Mouse (Mus musculus): ENCODE results near the gene Crlf1. TPM values are rescaled to one million over a fixed set of nuclear protein-coding genes. Genes with fewer than 3 reads are reported as not detected.

The Crlf1 gene
- total and polyA plus RNA-seq, 3 experiments: 3.8 to 26.6 TPM; not detected in 1

GRCm38 (mm10) chr8:70456996-70457395 is 36.0 kb upstream of the Crlf1 start:
- Histone ChIP-seq H3K36me3 (ENCODE audit: control insufficient read depth in 1 of 2, insufficient read depth in 2 of 2, low read length in 2 of 2) (no peaks in the 10 kb centered on the region; a peak in 1 of 4 replicates), H3K4me3 (ENCODE audit: control insufficient read depth in 1 of 2, insufficient read depth in 1 of 2, low read depth in 2 of 2, low read length in 2 of 2) (no peak overlapping the region), H3K27ac (ENCODE audit: control insufficient read depth, low read depth, low read length) (no peak overlapping the region), H3K79me2 (ENCODE audit: control insufficient read depth, insufficient read depth, low read length, poor library complexity) (no peaks in the 10 kb centered on the region), H3K27me3 (ENCODE audit: control insufficient read depth in 1 of 2, insufficient read depth in 2 of 2, low read length in 2 of 2) (no peaks in the 10 kb centered on the region), H3K4me1 (ENCODE audit: control insufficient read depth in 1 of 2, insufficient read depth in 2 of 2, low read length in 2 of 2) (no peaks in the 10 kb centered on the region), H3K9me3 (replicated peaks; ENCODE audit: insufficient read depth, low read length) (no peaks in the 10 kb centered on the region), H3K9ac (ENCODE audit: control insufficient read depth, low read depth, low read length, poor library complexity, severe bottlenecking) (no peak overlapping the region)
- TF ChIP-seq TCF12 (IDR thresholded peaks at IDR 0.05; ENCODE audit: low read depth, low read length) (no peak), UBTF (IDR thresholded peaks at IDR 0.05; ENCODE audit: borderline replicate concordance, insufficient read depth, low read depth, low read length) (no peak), POLR2AphosphoS2 (IDR thresholded peaks at IDR 0.05; ENCODE audit: low read length) (no peak), MEF2A (IDR thresholded peaks at IDR 0.05; ENCODE audit: extremely low read depth, insufficient replicate concordance, low read depth, low read length, poor library complexity, severe bottlenecking) (no peak), KAT2A (conservative IDR thresholded peaks at IDR 0.05; ENCODE audit: low read depth, low read length) (no peak), MAFK (IDR thresholded peaks at IDR 0.05; ENCODE audit: borderline replicate concordance, low read depth, low read length) (no peak), GABPA (IDR thresholded peaks at IDR 0.05; ENCODE audit: low read depth, low read length) (no peak), TBP (IDR thresholded peaks at IDR 0.05; ENCODE audit: low read depth, low read length) (no peak), MYC (IDR thresholded peaks at IDR 0.05; ENCODE audit: low read depth, low read length) (no peak), EP300 (IDR thresholded peaks at IDR 0.05; ENCODE audit: low read depth in 1 of 2, low read length in 2 of 2) (no peak), ZKSCAN1 (IDR thresholded peaks at IDR 0.05; ENCODE audit: low read depth, low read length) (no peak)
- no peak for DNase-seq (ENCODE audit: low read depth, low spot score)

GRCm38 (mm10) chr8:70457882-70458281 is 35.1 kb upstream of the Crlf1 start:
- no peaks in the 10 kb centered on the region for H3K79me2 ChIP-seq (ENCODE audit: control insufficient read depth, insufficient read depth, low read length, poor library complexity)
- no peak overlapping the region for H3K9ac ChIP-seq (ENCODE audit: control insufficient read depth, low read depth, low read length, poor library complexity, severe bottlenecking)
- H3K9me3 ChIP-seq (replicated peaks; ENCODE audit: insufficient read depth, low read length): no peaks in the 10 kb centered on the region
- no peak overlapping the region for H3K27ac ChIP-seq (ENCODE audit: control insufficient read depth, low read depth, low read length)
- H3K27me3 ChIP-seq (ENCODE audit: control insufficient read depth in 1 of 2, insufficient read depth in 2 of 2, low read length in 2 of 2): no peaks in the 10 kb centered on the region
- no peaks in the 10 kb centered on the region; a peak in 1 of 4 replicates for H3K36me3 ChIP-seq (ENCODE audit: control insufficient read depth in 1 of 2, insufficient read depth in 2 of 2, low read length in 2 of 2)
- DNase-seq (ENCODE audit: low read depth, low spot score): no peak
- no peak overlapping the region for H3K4me3 ChIP-seq (ENCODE audit: control insufficient read depth in 1 of 2, insufficient read depth in 1 of 2, low read depth in 2 of 2, low read length in 2 of 2)
- TF ChIP-seq ELF1 (IDR thresholded peaks at IDR 0.05; ENCODE audit: low read depth, low read length) (no peak), CTCF (IDR thresholded peaks at IDR 0.05 in 2 of 3, conservative IDR thresholded peaks at IDR 0.05 in 1 of 3; ENCODE audit: control insufficient read depth in 1 of 3, insufficient read depth in 1 of 3, low read depth in 2 of 3, low read length in 3 of 3, poor library complexity in 1 of 3, severe bottlenecking in 1 of 3) (no peak), E2F4 (IDR thresholded peaks at IDR 0.05; ENCODE audit: borderline replicate concordance, low read depth, low read length) (no peak), MXI1 (IDR thresholded peaks at IDR 0.05; ENCODE audit: low read depth, low read length) (no peak)
- H3K4me1 ChIP-seq (ENCODE audit: control insufficient read depth in 1 of 2, insufficient read depth in 2 of 2, low read length in 2 of 2): no peaks in the 10 kb centered on the region

GRCm38 (mm10) chr8:70458462-70458861 is 34.5 kb upstream of the Crlf1 start:
- no peak for TF ChIP-seq CHD1 (IDR thresholded peaks at IDR 0.05; ENCODE audit: low read depth, low read length)
- TF ChIP-seq TAL1 (IDR thresholded peaks at IDR 0.05; ENCODE audit: low read length): no peak
- no peak for TF ChIP-seq NELFE (IDR thresholded peaks at IDR 0.05; ENCODE audit: low read depth, low read length)
- no peak for TF ChIP-seq BHLHE40 (IDR thresholded peaks at IDR 0.05; ENCODE audit: borderline replicate concordance, low read depth, low read length)
- no peak for TF ChIP-seq TBP (IDR thresholded peaks at IDR 0.05; ENCODE audit: low read depth, low read length)
- no peak for TF ChIP-seq ELF1 (IDR thresholded peaks at IDR 0.05; ENCODE audit: low read depth, low read length)
- Histone ChIP-seq H3K36me3 (ENCODE audit: control insufficient read depth in 1 of 2, insufficient read depth in 2 of 2, low read length in 2 of 2) (no peaks in the 10 kb centered on the region; a peak in 1 of 4 replicates), H3K9ac (ENCODE audit: control insufficient read depth, low read depth, low read length, poor library complexity, severe bottlenecking) (no peak overlapping the region), H3K79me2 (ENCODE audit: control insufficient read depth, insufficient read depth, low read length, poor library complexity) (no peaks in the 10 kb centered on the region), H3K4me1 (ENCODE audit: control insufficient read depth in 1 of 2, insufficient read depth in 2 of 2, low read length in 2 of 2) (no peaks in the 10 kb centered on the region), H3K4me3 (ENCODE audit: control insufficient read depth in 1 of 2, insufficient read depth in 1 of 2, low read depth in 2 of 2, low read length in 2 of 2) (no peak overlapping the region), H3K27ac (ENCODE audit: control insufficient read depth, low read depth, low read length) (no peak overlapping the region), H3K27me3 (ENCODE audit: control insufficient read depth in 1 of 2, insufficient read depth in 2 of 2, low read length in 2 of 2) (no peaks in the 10 kb centered on the region), H3K9me3 (replicated peaks; ENCODE audit: insufficient read depth, low read length) (no peaks in the 10 kb centered on the region)
- DNase-seq (ENCODE audit: low read depth, low spot score): no peak

All from MEL (cell line).